Mouse (Mus musculus) erythroblast, embryonic 14.5 days (primary cell): Measurements from ENCODE around the gene Casq1.

Source experiments
- GATA1 ChIP-seq: IDR thresholded peaks from 2 replicates; pipeline ENCODE4 v1.6.1; 2012; ENCODE audit warnings: low read length, inconsistent platforms, mixed read lengths
- TAL1 ChIP-seq: IDR thresholded peaks from 3 replicates; pipeline ENCODE4 v1.6.1; 2012; ENCODE audit warnings: low read length, inconsistent platforms, mixed read lengths

- no peak for TF ChIP-seq GATA1
- TF ChIP-seq TAL1, result no peak
These were observed 20.7 kb downstream of the Casq1 start for GRCm38 (mm10) chr1:172198996-172199395.
